Mouse (Mus musculus) embryonic facial prominence, embryonic 13.5 days (tissue): ENCODE measurements at regions not wholly inside any gene's neighbourhood (a gene's known extent, or its start where the extent isn't known, plus 50 kb on each side); places are given as distances from the start of the nearest gene placed in this dataset.
"Not testable (repeated sequence)": the region's sequence is repeated elsewhere in the genome, so short reads cannot be mapped to it uniquely, and the experiment has no call there.

ENCODE experiments used
- ATAC-seq: fragments of 200-750 bp; cut with Nextera tagmentation; 2 replicates; pipeline ENCODE4 v1.8.0; 2017; ENCODE audit warnings: low read depth; ENCODE audit not compliant: insufficient number of reproducible peaks, insufficient read depth, low FRiP score, low TSS enrichment
- H3K27ac ChIP-seq: fragments of 300-500 bp; sonication (generic); 2 replicates; pipeline ENCODE4 v1.5.1; 2015; ENCODE audit warnings: moderate library complexity, mild to moderate bottlenecking, inconsistent platforms
- H3K27me3 ChIP-seq: fragments of 300-500 bp; sonication (generic); 2 replicates; pipeline ENCODE4 v1.6.1; 2015; ENCODE audit warnings: mild to moderate bottlenecking, inconsistent platforms
- H3K36me3 ChIP-seq: fragments of 300-500 bp; sonication (generic); 2 replicates; pipeline ENCODE4 v1.6.1; 2015; ENCODE audit warnings: mild to moderate bottlenecking, inconsistent platforms
- H3K4me1 ChIP-seq: fragments of 300-500 bp; sonication (generic); 2 replicates; pipeline ENCODE4 v1.6.1; 2015; ENCODE audit warnings: inconsistent platforms
- H3K4me2 ChIP-seq: fragments of 300-500 bp; sonication (generic); 2 replicates; pipeline ENCODE4 v1.6.1; 2015; ENCODE audit warnings: moderate library complexity, mild to moderate bottlenecking, inconsistent platforms
- H3K4me3 ChIP-seq: fragments of 300-500 bp; sonication (generic); 2 replicates; pipeline ENCODE4 v1.5.1; 2015; ENCODE audit warnings: mild to moderate bottlenecking, inconsistent platforms
- H3K9ac ChIP-seq: fragments of 300-500 bp; sonication (generic); 2 replicates; pipeline ENCODE4 v1.6.1; 2015; ENCODE audit warnings: mild to moderate bottlenecking, inconsistent platforms
- H3K9me3 ChIP-seq: fragments of 300-500 bp; sonication (generic); 2 replicates; pipeline ENCODE4 v1.6.1; 2016; ENCODE audit warnings: inconsistent platforms
- WGBS: fragments of 180-500 bp; shearing (Covaris S2); methylation state at CpG from one replicate; pipeline ENCODE4 v1.1.7; 2015; ENCODE audit warnings: mixed read lengths; 5-methylcytosine and 5-hydroxymethylcytosine counted together

- WGBS, result 16% methylated on average over 4 of the region's 4 CpGs
- Histone ChIP-seq H3K9me3 (no peaks in the 10 kb centered on the region), H3K36me3 (no peaks in the 10 kb centered on the region), H3K4me3 (no peak overlapping the region), H3K27ac (no peak overlapping the region), H3K4me2 (no peak overlapping the region), H3K9ac (no peak overlapping the region), H3K27me3 (no peaks in the 10 kb centered on the region), H3K4me1 (peaks cover 7% of the 10 kb centered on the region)
- ATAC-seq, result no peak
Observed at GRCm38 (mm10) chr2:160545527-160545926, 100.2 kb upstream of the Top1 start.

DNA sequence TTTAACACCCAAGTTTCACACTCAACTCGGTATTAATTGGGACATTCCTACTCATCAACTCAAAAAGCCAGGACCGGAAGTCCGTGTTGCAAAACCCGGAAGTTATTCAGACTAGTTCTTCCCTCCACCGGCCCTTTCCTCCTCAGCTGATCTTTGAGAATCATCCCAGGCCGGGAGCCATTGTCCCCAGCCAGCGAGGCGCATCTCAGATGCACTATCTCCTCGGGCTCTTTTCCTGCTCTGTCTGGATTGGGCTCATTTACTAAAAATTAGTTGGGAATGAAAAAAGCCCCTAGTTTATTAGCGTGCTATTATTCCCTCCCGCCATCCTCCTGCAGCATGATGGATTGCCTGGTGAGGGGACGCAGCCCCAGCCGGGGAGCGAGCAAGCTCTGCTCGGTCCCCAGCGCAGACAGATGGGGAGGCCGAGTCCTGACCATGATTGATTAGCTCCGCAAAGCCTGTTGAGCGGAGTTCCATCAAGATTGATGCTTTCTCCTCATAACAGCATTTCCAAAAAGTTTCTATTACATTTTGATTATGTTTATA, 93.5 kb upstream of the Top1 start:
- Histone ChIP-seq H3K27me3 (no peaks in the 10 kb centered on the region), H3K9ac (no peak overlapping the region), H3K4me2 (no peak overlapping the region), H3K4me3 (no peak overlapping the region), H3K4me1 (no peaks in the 10 kb centered on the region), H3K9me3 (no peaks in the 10 kb centered on the region), H3K36me3 (no peaks in the 10 kb centered on the region), H3K27ac (no peak overlapping the region)
- 56% methylated on average over 19 of the region's 19 CpGs for WGBS
- ATAC-seq, result no peak

DNA sequence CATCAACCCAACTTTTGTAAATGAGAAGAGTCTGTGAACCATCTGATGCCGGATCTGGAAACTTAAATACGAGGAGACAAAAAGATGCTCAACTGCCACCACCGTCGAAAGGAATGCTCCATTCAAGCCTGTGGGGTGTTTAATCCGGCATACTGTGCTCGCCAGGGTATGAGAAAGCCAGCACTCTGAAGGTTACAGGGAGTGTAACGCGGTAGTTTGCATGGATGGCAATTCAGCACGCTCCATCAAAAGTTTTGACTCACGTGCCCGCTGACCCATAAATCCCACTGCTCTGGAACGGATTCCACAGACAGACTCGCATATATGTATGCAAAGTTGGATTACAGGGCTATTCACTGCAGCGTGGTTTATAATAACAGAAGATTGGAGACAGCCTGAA, 84.0 kb upstream of the Top1 start:
- no peak overlapping the region for H3K4me3 ChIP-seq
- no peak overlapping the region for H3K4me2 ChIP-seq
- ATAC-seq, result no peak
- no peak overlapping the region for H3K9ac ChIP-seq
- no peaks in the 10 kb centered on the region for H3K27me3 ChIP-seq
- no peak overlapping the region for H3K27ac ChIP-seq
- 0 out of 2 replicates have a peak, but pooled peaks cover 7% of the 10 kb centered on the region for H3K9me3 ChIP-seq
- 55% methylated on average over 14 of the region's 14 CpGs for WGBS
- no peaks in the 10 kb centered on the region for H3K36me3 ChIP-seq
- H3K4me1 ChIP-seq, result peaks cover 9% of the 10 kb centered on the region; the same call in 1 of the 2 replicates

- no peak for ATAC-seq
- Histone ChIP-seq H3K9ac (no peak overlapping the region), H3K4me2 (no peak overlapping the region), H3K4me3 (no peak overlapping the region), H3K27me3 (no peaks in the 10 kb centered on the region), H3K4me1 (no peaks in the 10 kb centered on the region), H3K36me3 (no peaks in the 10 kb centered on the region), H3K9me3 (0 out of 2 replicates have a peak, but pooled peaks cover 10% of the 10 kb centered on the region), H3K27ac (no peak overlapping the region)
- 93% methylated on average over 4 of the region's 4 CpGs for WGBS
Observed at GRCm38 (mm10) chr2:160567813-160568212, 77.9 kb upstream of the Top1 start.

DNA sequence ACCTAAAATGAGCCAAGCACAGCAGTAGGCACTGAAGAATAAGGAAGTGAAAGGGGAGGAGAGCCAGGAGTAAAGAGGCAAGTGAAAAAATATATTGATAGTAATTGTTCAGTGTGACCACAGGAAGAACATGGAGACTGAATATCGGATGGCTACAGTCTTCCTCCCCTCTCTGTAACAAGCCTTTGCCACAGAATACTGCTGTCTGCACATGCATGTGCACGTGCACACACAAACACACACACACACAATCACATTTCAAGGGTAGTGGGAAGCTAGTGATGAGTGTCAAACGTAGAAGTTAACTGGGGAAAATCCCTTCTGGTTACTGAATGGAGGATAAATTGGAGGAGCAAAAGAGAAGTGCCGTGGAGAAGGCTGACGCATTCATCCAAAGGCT, 76.2 kb upstream of the Top1 start:
- Histone ChIP-seq H3K27ac (no peak overlapping the region), H3K4me3 (no peak overlapping the region), H3K36me3 (no peaks in the 10 kb centered on the region), H3K4me1 (no peaks in the 10 kb centered on the region), H3K27me3 (no peaks in the 10 kb centered on the region), H3K9ac (no peak overlapping the region), H3K4me2 (no peak overlapping the region), H3K9me3 (0 out of 2 replicates have a peak, but pooled peaks cover 10% of the 10 kb centered on the region)
- ATAC-seq, result no peak
- WGBS, result 77% methylated on average over 5 of the region's 5 CpGs

DNA sequence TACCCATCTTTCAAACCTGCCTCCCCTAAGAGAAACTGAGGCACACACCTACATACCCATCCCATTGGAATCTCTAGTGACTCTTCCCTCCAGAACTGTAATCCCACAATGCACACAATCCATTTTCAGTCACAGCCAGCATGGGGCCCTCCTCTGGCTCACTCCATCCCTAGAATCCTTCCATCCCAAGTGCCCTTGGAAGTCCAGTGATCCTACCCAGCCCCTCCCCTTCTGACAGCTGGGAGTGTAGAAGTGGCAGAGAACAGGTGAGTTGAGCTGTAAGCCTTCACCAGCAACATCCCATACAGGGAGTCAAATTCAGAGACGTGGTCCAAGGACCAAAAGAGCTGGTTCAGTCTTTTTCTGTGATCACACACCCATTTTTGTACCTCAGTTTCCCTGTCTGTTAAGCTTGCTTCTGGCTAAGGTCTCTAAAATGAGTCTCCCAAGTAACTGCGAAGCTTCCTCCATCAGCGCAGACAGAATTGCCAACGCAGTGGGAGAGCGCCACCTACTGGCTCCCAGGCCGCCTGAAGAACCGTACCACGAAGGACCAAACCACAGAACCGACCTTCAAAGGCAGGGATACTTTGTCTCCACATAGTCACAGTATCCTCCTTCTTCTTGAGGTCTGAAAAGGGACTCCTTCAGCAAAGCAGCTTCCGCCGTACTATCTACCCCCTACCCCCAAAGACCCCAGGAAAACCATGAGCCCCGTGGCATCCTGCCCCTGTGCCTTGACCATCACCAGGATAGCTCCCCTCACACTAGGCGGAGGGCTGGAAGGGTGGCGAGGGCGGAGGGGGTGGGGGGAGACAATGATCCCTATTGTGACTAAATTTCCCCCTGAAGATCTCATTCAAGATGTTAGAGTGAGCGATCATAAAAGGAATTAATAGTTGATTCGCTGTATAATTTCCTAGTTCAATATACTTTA, 67.0 kb upstream of the Top1 start:
- no peak overlapping the region for H3K27ac ChIP-seq
- 8% methylated on average over 17 of the region's 17 CpGs for WGBS
- ATAC-seq, result no peak

DNA sequence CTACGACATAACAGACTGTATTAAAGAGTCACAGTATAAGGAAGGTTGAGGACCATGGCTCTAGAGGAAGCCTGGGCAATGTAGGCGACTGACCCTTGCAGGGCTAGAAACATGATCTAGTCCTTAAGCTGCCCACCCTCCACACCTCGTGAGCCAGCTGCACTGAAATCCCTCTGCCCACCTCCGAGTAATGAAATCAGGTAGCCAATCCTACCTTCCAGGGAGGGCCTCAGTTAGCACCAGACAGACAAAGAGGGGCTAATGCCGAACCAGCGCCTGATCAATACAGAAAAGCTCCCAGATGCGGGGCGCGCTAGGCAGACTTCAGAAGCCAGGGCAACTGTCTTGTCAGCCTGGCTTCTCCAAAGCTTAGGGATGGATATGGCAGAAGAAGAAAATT, 65.4 kb upstream of the Top1 start:
- H3K4me1 ChIP-seq, result no peaks in the 10 kb centered on the region
- no peak overlapping the region for H3K4me2 ChIP-seq
- H3K36me3 ChIP-seq, result no peaks in the 10 kb centered on the region
- no peak overlapping the region for H3K27ac ChIP-seq
- WGBS, result 23% methylated on average over 9 of the region's 9 CpGs
- ATAC-seq, result no peak
- H3K9me3 ChIP-seq, result no peaks in the 10 kb centered on the region
- no peak overlapping the region for H3K9ac ChIP-seq
- H3K4me3 ChIP-seq, result no peak overlapping the region
- peaks cover 61% of the 10 kb centered on the region for H3K27me3 ChIP-seq

More for the DNA sequence above, 67.0 kb upstream of the Top1 start:
- Histone ChIP-seq H3K4me1 (no peaks in the 10 kb centered on the region), H3K27me3 (peaks cover 46% of the 10 kb centered on the region), H3K4me2 (no peak overlapping the region), H3K9me3 (no peaks in the 10 kb centered on the region), H3K4me3 (no peak overlapping the region), H3K9ac (no peak overlapping the region), H3K36me3 (no peaks in the 10 kb centered on the region)

GRCm38 (mm10) chr2:160581029-160581428, 64.7 kb upstream of the Top1 start:
- no peak overlapping the region for H3K4me2 ChIP-seq
- no peak overlapping the region for H3K9ac ChIP-seq
- ATAC-seq, result no peak
- WGBS, result 8% methylated on average over 9 of the region's 9 CpGs
- H3K27me3 ChIP-seq, result peaks cover 65% of the 10 kb centered on the region
- no peaks in the 10 kb centered on the region for H3K36me3 ChIP-seq
- no peak overlapping the region for H3K27ac ChIP-seq
- H3K4me3 ChIP-seq, result no peak overlapping the region
- H3K9me3 ChIP-seq, result no peaks in the 10 kb centered on the region
- no peaks in the 10 kb centered on the region for H3K4me1 ChIP-seq

DNA sequence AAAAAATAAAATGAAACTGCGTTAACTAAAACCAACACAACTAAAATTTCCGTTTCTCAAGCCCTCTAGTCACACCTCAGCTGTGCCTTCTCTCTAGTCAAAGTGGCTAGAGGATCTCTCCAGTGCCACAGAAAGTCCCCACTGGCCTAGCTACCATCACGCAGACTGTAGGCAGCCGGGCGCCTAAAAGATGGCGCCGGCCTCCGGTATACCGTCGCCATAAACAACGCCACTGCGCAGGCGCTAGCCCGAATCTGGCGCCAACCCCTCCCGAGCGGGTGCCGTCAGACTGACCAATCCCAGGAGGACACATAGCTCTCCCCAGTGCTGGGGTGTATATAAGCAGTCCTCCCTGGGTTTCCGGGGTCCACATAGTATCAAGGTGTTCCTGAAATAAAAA, 62.7 kb upstream of the Top1 start:
- not testable (repeated sequence) for H3K27ac ChIP-seq, H3K36me3 ChIP-seq, ATAC-seq, H3K9me3 ChIP-seq, H3K4me2 ChIP-seq, H3K9ac ChIP-seq, H3K4me1 ChIP-seq, H3K4me3 ChIP-seq
- H3K27me3 ChIP-seq, result peaks cover 60% of the 10 kb centered on the region
- 96% methylated on average over 19 of the region's 19 CpGs for WGBS

GRCm38 (mm10) chr2:160583506-160583905, 62.2 kb upstream of the Top1 start:
- H3K9me3 ChIP-seq, result no peaks in the 10 kb centered on the region
- no peak overlapping the region for H3K4me3 ChIP-seq
- H3K27ac ChIP-seq, result no peak overlapping the region
- peaks cover 55% of the 10 kb centered on the region for H3K27me3 ChIP-seq
- H3K36me3 ChIP-seq, result no peaks in the 10 kb centered on the region
- H3K9ac ChIP-seq, result no peak overlapping the region
- H3K4me2 ChIP-seq, result no peak overlapping the region
- WGBS, result 54% methylated on average over 6 of the region's 6 CpGs
- ATAC-seq, result no peak
- H3K4me1 ChIP-seq, result no peaks in the 10 kb centered on the region

GRCm38 (mm10) chr2:160584568-160584967, 61.1 kb upstream of the Top1 start:
- Histone ChIP-seq H3K4me2 (no peak overlapping the region), H3K9me3 (no peaks in the 10 kb centered on the region), H3K4me1 (no peaks in the 10 kb centered on the region), H3K4me3 (no peak overlapping the region), H3K27ac (no peak overlapping the region), H3K27me3 (peaks cover 46% of the 10 kb centered on the region), H3K9ac (no peak overlapping the region), H3K36me3 (no peaks in the 10 kb centered on the region)
- no peak for ATAC-seq
- 45% methylated on average over 9 of the region's 9 CpGs for WGBS
